In genomic region chr19:32069598-32069997, GRCm38 (mm10) we compare ENCODE assay signal across 18 mouse cellular contexts. TPM values are rescaled to one million over a fixed set of nuclear protein-coding genes. Genes with fewer than 3 reads are reported as not detected.
A peak's percentile ranks its signal among the peaks of the same experiment; 100 is the strongest.
DNase-seq lines count a peak whose midpoint lies in the region; ATAC-seq and TF ChIP-seq lines count a peak whose summit lies in the region.
"Had no signal": no experiment of that assay in that cellular context is flagged by ENCODE, and none has a peak within 500 bp of the region (broad histone marks: within the 10 kb centered on the region; RNA-seq: fewer than 3 reads in every experiment).

No protein-coding gene starts in this region.

- no peak overlapping the region; the same call in 1 of the 2 replicates for H3K4me2 ChIP-seq in heart, postnatal 0 days (ENCODE audit: low read depth, low read length)
- no peak overlapping the region for H3K4me2 ChIP-seq in heart, embryonic 11.5 days
- no peak overlapping the region for H3K4me2 ChIP-seq in intestine, embryonic 15.5 days (replicated peaks)
- H3K4me2 ChIP-seq: midbrain, embryonic 15.5 days had no signal

- no peak overlapping the region for H3K9ac ChIP-seq in heart, postnatal 0 days (replicated peaks; ENCODE audit: low read depth, low read length)
- no peak overlapping the region for H3K9ac ChIP-seq in heart, embryonic 11.5 days (ENCODE audit: low read depth, low read length)
- H3K9ac ChIP-seq in intestine, embryonic 15.5 days: no peak overlapping the region
- H3K9ac ChIP-seq: liver, embryonic 14.5 days; midbrain, embryonic 15.5 days had no signal

- H3K4me3 ChIP-seq in heart, postnatal 0 days (ENCODE audit: low read depth, low read length): no peak overlapping the region
- H3K4me3 ChIP-seq in heart, embryonic 11.5 days (ENCODE audit: low read depth, low read length): no peak overlapping the region
- H3K4me3 ChIP-seq in intestine, embryonic 15.5 days (replicated peaks): no peak overlapping the region
- H3K4me3 ChIP-seq: gastrocnemius, adult 2 months; heart, adult 2 months; hindbrain, embryonic 10.5 days; midbrain, embryonic 15.5 days had no signal

- peak; percentile 37 for DNase-seq in heart, postnatal 0 days (ENCODE audit: low spot score)
- peak; percentile 21 for DNase-seq in Muller cell, postnatal 12 days (ENCODE audit: inconsistent ontology term)
- peak; percentile 36 for DNase-seq in lung, postnatal 25 days (ENCODE audit: low spot score)
- DNase-seq in thymus, postnatal 0 days (ENCODE audit: low spot score): no peak
- no peak for DNase-seq in right cerebral cortex, postnatal 10 days (ENCODE audit: low spot score in 2 of 2)
- DNase-seq in layer of hippocampus, adult 8-10 months (ENCODE audit: low spot score in 2 of 2): no peak
- DNase-seq: adrenal gland, adult 8-10 months; cerebellum, adult 11 months; cerebellum, postnatal 14 days; gastrocnemius, adult 2 months; heart, adult 2 months; right cerebral cortex, adult 18-20 months; thymus, postnatal 14 days had no signal

- no peaks in the 10 kb centered on the region for H3K4me1 ChIP-seq in heart, postnatal 0 days (ENCODE audit: control insufficient read depth, insufficient read depth)
- peaks cover 5% of the 10 kb centered on the region; the same call in 1 of the 2 replicates for H3K4me1 ChIP-seq in heart, embryonic 11.5 days (ENCODE audit: control insufficient read depth, insufficient read depth, low read length)
- H3K4me1 ChIP-seq in intestine, embryonic 15.5 days (replicated peaks): no peaks in the 10 kb centered on the region
- H3K4me1 ChIP-seq: hindbrain, embryonic 10.5 days; midbrain, embryonic 15.5 days had no signal

- no peak for TF ChIP-seq EP300 in heart, postnatal 0 days (IDR thresholded peaks at IDR 0.05; ENCODE audit: low read depth)

- WGBS in heart, postnatal 0 days: 28% methylated on average over 2 of the region's 2 CpGs
- 63% methylated on average over 2 of the region's 2 CpGs for WGBS in heart, embryonic 11.5 days (ENCODE audit: insufficient replicate concordance)
- WGBS in intestine, embryonic 15.5 days: 49% methylated on average over 2 of the region's 2 CpGs

- ATAC-seq in heart, postnatal 0 days (ENCODE audit: insufficient read depth, low read depth): 0 out of 2 replicates have a peak, but pooled peaks have one; percentile 36
- no peak for ATAC-seq in heart, embryonic 11.5 days (replicated peaks; ENCODE audit: insufficient number of reproducible peaks, low FRiP score, low TSS enrichment)
- ATAC-seq in intestine, embryonic 15.5 days: peak; percentile 64
- ATAC-seq: midbrain, embryonic 15.5 days had no signal

- H3K36me3 ChIP-seq in heart, postnatal 0 days (replicated peaks; ENCODE audit: control insufficient read depth, insufficient read depth, low read length): no peaks in the 10 kb centered on the region
- no peaks in the 10 kb centered on the region for H3K36me3 ChIP-seq in heart, embryonic 11.5 days (ENCODE audit: control insufficient read depth, insufficient read depth, low read length)
- no peaks in the 10 kb centered on the region for H3K36me3 ChIP-seq in intestine, embryonic 15.5 days
- H3K36me3 ChIP-seq: hindbrain, embryonic 10.5 days; midbrain, embryonic 15.5 days had no signal

- no peak overlapping the region for H3K27ac ChIP-seq in heart, postnatal 0 days (ENCODE audit: low read depth)
- no peak overlapping the region for H3K27ac ChIP-seq in heart, embryonic 11.5 days (ENCODE audit: low read depth, low read length)
- H3K27ac ChIP-seq in intestine, embryonic 15.5 days: no peak overlapping the region
- H3K27ac ChIP-seq: gastrocnemius, adult 2 months; heart, adult 2 months; hindbrain, embryonic 10.5 days; liver, embryonic 14.5 days; midbrain, embryonic 15.5 days had no signal

- no peaks in the 10 kb centered on the region for H3K9me3 ChIP-seq in heart, postnatal 0 days (replicated peaks; ENCODE audit: control insufficient read depth, low read length)
- no peaks in the 10 kb centered on the region for H3K9me3 ChIP-seq in heart, embryonic 11.5 days (replicated peaks; ENCODE audit: control insufficient read depth, low read length)
- no peaks in the 10 kb centered on the region for H3K9me3 ChIP-seq in intestine, embryonic 15.5 days
- H3K9me3 ChIP-seq: hindbrain, embryonic 10.5 days; midbrain, embryonic 15.5 days had no signal

- TF ChIP-seq CTCF in heart, postnatal 0 days (IDR thresholded peaks at IDR 0.05; ENCODE audit: low read depth): no peak

- H3K27me3 ChIP-seq in heart, postnatal 0 days (ENCODE audit: control insufficient read depth, insufficient read depth, low read length): no peaks in the 10 kb centered on the region
- H3K27me3 ChIP-seq in heart, embryonic 11.5 days (ENCODE audit: control insufficient read depth, insufficient read depth, low read length): no peaks in the 10 kb centered on the region
- no peaks in the 10 kb centered on the region for H3K27me3 ChIP-seq in intestine, embryonic 15.5 days (replicated peaks)
- H3K27me3 ChIP-seq: midbrain, embryonic 15.5 days had no signal

RNA-seq across cellular contexts. Expression of gene Asah2, which starts 38.4 kb away (rescaled TPM):
- 12.0 and 17.6 TPM in 2 replicates for total RNA-seq in heart, postnatal 0 days (2014; rRNA removed; ENCODE audit: low replicate concordance)
- polyA plus RNA-seq in heart, postnatal 0 days (2015; fragmentation: Nextera tagmentation; extraction: Ambion mirVana): 1.9 and 2.1 TPM in 2 replicates
- polyA plus RNA-seq in heart, embryonic 11.5 days (2014; fragmentation: Nextera tagmentation; extraction: Ambion mirVana): 3.1 and 3.3 TPM in 2 replicates
- polyA plus RNA-seq in intestine, embryonic 15.5 days (2015; fragmentation: Nextera tagmentation; extraction: Ambion mirVana): 2.8 and 3.4 TPM in 2 replicates
- 0.72 and 1.0 TPM in 2 replicates for polyA plus RNA-seq in thymus, postnatal 0 days (2015; fragmentation: Nextera tagmentation; extraction: Ambion mirVana)
- 10 to 100 TPM in 2 of 4 experiments, 1 to 10 TPM in 2; 8.7 to 11.6 (median 10.3) TPM for total RNA-seq in layer of hippocampus, adult 8-10 months (2022)

Comparison
In these comparisons a context has a peak if more than half of its experiments do, and no peak if none do; other contexts are left out.
1. DNase-seq: peak in heart, postnatal 0 days (single experiment), Muller cell, postnatal 12 days (single experiment) and lung, postnatal 25 days (single experiment); none in thymus, postnatal 0 days (single experiment), right cerebral cortex, postnatal 10 days (0 of 2) and layer of hippocampus, adult 8-10 months (0 of 2).